Mouse (Mus musculus) kidney, postnatal 14 days (tissue): ENCODE results near the gene Fstl4.
"Not testable (repeated sequence)": the region's sequence is repeated elsewhere in the genome, so short reads cannot be mapped to it uniquely, and the experiment has no call there.

Source experiments
- DNase-seq: peaks from one replicate; pipeline ENCODE4 v3.0.0; 2022; ENCODE audit warnings: mixed read lengths

Fstl4 gene

DNA sequence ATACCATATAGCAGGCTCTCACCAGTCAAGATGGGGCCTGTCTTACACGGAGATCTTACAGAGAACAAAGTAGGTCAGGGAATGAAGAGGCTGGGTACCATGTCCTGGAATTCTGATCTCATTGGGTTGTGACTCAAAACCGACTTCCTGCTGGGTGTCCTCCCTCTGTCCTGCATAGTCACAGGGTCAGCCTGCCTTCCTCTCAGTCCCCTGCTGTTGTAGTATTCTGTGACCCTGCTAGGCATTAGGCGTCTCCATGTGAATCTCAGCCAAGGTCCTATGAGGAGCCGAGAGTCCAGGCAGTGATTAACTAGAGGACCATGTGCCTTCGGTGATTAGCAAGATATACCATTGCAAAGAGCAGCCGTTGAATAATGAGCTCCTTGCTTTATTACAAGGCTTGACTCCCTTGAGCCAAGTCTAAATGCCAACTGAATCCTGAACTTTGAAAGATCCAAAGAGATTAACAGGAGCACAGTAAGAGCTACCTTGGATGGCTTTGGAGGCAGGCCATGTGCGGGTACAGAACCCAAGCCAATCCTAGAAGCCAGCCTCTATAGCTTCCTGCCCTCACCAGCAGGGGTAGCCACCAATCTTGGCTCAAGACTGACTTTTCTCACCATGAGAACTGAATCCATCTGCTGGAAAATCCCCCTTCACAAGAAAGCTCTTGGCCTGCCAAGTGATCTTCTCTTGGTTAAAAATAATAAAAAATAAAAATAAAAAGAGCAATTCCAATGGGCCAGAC is 264.2 kb downstream of the Fstl4 start:
- DNase-seq: no peak

DNA sequence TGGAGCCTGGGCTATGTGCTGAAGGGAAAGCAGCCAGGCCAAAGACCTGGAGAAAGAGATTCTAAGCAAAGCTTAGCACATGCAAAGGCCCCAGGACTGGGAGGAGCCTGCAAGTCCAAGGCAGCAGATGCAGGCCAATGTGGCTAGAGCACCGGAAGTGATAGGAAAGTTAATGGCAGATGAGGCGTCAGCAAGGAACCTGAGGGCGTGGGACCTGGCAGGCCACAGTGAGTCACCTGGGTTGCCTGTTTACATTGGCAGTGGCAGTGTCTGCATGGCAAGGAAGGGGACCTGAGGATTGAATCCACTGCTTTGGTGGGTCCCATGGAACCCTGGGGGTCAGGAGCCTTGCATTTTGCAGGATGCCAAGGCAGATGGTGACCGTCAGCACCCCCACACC is 267.3 kb downstream of the Fstl4 start:
- no peak for DNase-seq

DNA sequence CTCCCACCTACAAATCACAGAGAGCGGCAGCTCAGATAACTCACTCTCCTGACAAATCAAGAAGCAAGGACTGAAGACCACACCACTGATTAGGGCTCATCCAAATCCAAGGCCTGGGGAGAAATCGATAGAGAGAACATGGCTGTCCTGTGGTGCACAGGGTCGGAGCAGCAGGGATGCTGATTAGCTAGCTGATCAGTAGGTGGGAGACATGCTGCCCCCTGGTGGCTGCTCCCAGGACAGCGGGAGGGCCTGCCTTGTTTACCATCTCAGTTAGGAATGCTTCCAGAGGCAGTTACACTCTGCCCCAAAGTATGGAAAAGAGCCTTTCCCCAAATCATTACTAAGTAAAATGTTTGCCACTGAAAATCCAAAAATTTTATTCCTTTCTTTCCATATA is 267.9 kb downstream of the Fstl4 start:
- DNase-seq: peak; percentile 82

DNA sequence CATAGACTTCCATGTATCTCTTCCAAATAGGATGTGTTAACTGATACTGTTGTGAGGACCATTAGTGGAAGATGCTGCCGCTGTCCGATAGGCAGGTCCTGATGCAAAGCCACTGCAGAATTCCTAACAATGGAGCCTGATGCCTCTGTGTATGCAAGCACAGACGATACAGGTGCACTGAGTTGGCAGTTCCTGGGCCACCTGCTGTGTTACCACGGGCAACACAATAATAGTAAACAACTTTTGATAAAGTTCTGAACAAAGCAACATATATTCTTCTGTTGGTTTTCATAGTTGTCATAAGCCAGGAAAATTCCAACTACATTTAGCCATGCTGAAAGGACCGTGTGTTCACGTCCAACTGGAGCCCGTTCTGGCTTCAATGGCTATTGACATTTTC is 271.0 kb downstream of the Fstl4 start:
- no peak for DNase-seq

DNA sequence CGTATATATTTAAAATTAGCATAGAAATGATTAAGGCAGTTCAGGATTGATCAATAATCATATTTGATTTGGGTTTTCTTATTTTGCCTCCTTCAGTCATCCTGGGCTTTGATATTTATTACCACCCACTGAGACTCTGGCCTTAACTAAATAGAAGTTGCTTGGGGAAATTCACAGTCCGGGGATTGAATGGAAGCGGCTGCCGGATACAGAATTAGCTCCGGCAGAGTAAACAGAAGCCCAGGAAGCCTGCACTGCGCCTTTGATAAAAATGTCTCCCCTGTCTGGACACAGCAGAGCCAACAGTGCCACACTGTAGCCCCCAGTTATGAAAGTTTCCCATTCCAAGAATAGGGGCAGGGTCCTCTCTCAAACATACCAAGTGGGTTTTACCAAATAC is 282.4 kb downstream of the Fstl4 start:
- no peak for DNase-seq

DNA sequence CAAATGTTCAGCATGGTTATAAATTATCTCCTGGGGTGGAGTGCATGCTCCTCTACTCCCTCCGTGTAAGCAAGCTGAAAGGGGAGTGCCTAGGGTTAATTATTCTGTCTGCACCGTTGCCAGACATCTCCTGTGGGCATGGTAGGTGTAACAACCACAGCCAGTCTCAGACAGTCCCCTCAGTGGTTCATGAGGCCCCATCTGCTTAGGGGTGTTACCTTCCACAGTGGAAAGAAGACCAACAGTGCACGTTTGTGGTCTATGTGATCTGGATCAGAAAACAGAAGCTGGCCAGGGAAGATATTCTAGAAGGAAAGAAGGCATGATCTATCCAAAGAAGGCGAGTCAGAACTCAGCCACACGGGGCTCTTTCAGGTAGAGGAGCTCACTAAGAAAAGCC is 289.7 kb downstream of the Fstl4 start:
- no peak for DNase-seq

DNA sequence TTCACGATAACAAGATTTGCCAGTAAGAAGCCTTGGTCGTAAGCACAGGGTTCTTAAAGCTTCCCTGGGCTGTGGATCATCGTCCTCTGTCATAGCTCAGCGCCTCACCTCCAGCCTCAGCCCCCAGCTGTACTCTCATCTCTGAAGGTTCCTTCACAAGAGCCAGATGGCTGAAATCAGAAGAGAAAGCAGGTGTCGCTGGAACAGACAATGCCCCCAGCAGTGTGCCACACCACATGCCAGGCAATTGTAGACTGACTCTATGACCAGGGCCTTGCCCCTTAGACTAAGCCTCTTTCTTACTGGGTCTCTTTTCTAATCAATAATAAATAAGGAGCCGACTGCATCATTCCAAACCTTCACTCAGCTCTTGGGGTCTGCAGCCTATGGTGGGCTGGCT is 291.5 kb downstream of the Fstl4 start:
- no peak for DNase-seq

DNA sequence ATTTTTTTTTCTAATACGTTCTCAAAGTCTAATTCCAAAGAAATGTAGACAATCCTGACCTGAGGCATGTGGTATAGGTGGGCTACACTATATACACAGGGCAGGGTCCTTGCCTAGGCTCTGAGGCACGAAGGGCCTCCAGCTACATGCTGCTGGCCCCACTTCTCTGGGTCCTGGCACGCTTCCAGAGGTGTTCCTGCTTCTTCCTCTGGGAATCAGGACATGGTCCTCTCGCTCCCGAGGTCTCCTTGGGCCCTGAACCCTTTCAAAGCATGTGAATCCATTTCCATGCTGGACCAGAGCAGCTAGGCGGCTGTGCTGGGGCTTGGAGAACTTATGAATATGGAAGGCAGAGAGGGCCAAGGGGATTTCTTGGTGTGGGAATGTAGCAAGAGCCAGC is 292.3 kb downstream of the Fstl4 start:
- DNase-seq: no peak

DNA sequence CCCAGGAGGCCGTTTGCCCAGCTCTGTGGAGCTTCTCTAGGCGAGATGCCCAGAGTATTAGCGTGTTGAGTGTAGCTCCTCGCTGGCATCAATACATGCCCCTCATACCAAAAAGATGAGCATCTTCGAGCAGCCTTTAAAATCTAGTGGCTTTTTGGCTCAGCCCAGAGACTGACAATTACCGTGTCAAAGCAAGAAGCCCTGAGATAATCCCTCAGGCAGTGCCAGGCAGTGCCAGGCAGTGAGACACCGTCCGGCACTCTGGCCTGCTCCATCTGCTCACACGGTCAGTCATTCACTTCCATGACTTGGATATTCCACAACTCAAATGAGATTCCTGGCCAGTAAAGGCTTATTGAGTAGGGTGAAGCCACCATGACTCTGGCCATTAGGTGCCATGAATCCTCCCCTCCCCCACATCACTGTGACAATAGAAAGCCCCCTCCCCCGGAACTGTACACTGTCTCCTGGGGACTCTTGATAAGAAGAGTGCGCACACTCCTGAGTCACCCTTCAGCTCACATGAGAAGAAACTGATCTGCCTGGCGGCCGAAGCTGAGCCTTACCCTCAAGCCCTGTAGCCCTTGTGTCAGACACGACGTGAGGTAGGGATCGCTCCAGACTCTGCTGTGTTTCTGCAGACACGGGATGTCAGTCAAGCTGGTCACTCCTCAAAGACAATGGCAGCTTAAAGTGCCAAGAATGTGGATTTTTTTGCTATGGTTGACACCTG is 293.6 kb downstream of the Fstl4 start:
- DNase-seq: no peak

DNA sequence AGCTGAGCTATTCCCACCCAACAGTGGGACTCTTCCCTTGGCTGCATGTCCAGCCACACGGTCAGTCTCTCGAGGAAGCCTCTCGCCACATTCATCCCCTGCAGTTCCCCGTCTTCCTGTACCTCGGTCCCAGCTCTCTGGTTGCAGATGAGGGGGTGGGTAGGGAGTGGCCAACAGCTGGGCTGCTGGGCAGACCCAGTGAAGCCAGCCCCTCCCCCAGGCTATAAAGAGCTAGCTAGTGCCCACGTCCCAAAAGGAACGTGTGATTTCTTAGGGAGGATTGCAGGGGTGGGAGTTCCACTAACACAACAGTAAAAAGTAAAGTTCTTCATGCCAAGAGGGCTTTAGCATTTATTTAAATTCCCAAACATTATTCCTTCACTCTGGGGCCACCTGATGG is 294.1 kb downstream of the Fstl4 start:
- no peak for DNase-seq

DNA sequence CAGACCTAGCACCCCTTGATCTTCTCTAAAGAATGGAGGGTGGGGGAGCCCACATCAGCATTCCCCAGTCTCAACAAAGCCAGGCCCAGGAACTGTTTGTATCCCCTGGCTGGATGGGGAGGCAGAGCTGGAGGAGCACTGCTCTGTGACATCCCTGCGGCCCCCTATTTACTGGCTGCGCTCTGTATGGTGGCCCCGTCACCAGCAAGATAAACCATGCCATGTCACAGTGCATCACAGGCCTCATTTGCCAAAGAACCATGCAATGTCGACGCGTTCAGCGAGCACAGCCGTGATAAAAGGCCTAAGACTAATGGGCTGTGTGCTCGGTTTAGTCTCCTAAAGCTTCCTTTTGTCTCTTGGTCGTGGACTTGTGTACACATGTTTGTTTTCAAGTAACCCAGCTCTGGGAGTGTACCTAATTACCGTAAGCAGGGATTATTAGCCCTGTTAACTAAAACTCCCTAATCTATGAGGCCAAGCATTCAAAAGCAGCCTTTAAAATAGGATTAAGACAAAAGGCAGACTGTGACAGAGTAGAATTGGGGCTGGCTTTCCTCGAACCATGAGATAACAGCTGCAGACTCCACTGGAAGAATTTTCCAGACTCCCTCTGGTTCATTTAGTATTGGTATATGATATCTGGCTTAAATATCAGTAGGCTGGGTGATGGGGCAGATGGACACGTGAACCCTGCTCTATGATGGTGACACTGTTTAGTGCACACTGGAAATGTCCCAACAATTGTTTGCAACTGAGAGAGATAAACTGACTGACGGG is 303.5 kb downstream of the Fstl4 start:
- DNase-seq: no peak

DNA sequence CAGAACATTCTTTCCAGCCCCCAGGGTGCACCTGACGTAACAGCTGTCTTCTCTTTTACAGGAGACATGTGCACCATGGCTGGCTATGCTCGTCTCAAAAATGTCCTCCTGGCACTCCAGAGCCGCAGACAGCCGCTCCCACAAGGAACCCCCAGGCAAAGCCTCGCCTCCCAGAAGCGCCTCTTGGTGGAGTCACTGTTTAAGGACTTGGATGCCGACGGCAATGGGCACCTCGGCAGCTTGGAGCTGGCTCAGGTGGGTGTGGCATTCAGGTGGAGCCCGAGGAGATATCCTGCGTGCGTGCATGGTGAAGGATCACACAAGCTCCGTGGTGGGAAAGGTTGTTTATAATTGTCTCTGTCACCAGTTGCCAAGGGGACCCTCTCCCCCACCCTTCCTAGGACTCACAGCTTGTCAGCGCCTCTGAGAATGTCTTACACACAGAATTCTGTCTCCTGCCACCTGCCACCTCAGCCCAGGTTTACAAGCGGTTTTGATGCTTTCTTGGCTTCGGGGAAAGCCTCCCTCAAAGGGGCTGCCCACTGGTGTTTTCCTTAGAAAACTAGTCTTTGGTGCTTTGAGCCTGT is 304.1 kb downstream of the Fstl4 start:
- DNase-seq: no peak

DNA sequence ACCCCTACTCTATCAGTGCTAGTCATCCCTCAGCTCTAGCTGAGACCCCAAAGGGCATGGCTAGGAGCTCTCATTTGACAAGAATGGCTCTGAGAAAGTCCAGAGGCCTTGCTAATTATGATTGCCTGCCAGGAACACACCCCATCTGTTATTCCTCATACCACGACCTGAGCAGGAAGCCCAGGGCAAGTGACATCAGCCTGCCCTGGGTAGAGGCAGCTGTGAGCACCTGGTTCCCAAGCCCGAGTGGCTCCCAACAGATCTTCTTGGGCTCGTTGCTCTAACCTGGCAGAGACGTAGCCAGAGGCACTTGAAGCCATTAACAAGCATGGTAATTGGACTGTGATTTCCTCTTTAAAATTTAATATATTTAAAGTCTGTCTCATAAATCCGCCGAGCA is 305.3 kb downstream of the Fstl4 start:
- no peak for DNase-seq

DNA sequence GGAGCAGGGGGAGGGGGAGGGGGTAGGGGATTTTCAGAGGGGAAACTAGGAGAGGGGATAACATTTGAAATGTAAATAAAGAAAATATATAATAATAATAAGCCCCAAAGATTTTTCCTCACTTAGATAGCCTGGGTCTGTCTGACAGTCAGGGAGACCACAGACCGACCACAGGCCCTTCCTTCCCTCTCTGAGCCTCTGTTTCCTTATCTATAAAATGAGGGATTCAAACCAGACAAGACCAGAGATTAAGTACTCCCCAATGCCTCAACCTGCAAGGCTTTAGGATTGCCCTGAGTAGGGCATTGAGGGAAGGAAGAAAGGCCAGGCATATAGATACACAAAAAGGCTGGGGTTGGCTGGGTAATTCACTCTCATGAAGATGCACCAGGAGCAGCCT is 307.2 kb downstream of the Fstl4 start:
- no peak for DNase-seq

DNA sequence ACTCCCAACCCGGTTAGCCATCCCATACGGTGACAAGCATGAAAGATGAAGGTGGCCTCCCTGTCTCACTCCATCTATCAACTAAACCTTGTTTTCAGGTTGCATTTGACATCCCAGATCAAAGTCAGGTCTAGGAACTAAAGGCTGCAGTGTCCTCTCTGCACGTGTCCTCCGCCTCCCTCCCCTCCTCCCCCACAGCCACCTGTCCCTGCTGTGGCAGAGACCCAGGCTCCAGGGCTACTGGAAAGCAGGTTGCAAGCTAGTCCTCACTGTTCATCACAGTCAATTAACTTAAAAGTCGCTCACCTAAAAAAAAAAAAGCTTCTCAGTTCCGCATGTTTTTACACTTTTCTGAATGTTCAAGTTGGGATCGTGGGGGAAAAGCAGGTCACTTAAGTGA is 313.2 kb downstream of the Fstl4 start:
- DNase-seq: no peak

DNA sequence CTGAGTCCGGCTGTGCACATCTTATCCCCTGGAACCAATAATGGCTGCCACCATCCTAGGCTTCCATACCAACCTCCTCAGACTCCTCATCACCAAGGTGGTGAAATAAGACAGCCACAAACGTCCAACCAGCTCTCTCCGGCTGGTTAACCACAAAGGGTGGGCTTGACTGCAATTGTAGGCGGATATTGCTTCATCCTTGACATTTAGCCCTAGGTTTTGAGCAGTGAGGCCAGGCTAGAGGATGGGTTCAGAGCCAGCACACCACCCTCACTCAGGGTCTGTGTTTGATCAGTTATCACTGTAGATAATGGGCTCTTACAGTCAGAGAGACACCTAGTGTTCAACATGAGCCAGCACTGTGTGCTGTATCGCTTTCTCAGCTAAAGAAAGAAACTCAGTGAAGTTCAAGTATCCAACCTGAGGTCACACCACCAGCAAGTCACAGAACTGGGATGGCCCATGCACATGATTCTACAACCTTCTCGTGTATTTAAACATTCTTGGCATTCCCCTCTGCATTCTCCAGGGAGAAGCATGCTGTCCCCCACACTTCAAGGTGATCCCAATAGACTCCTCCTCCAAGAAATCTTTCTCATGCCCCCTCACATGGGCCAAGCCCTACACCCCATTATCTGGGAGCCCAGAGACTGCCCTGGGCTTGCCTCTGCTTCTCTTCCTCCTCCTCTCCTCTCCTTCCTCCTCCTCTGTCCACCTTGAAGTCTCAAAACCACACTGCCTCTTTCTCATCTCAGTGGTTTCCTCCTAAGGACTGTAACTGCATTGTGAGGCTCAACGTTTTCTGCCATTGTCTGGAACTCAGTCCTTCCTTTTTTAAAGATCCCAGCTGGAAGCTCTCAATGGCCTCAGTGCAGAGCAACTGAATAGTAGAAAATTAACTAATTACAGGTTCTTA is 314.2 kb downstream of the Fstl4 start:
- DNase-seq: no peak

DNA sequence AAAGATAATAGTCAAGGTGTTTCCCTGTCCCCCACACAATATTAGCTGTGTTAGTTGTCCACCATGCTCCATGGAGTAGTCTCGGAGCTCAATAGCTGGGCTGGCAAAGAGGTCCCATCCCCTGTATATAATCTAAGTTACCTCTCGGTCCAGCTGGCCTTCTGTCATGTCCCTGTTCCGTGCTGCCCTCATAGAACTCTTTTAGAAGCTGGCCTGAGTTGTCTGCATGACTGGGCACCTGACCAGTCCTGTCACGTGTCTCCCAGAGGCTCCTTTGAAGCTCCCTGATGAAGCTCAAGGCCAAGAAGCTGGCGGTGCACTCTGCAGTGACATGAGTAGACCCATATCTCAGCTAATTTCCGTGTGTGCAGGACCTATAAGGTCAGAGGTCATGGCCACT is 316.9 kb downstream of the Fstl4 start:
- DNase-seq: no peak

DNA sequence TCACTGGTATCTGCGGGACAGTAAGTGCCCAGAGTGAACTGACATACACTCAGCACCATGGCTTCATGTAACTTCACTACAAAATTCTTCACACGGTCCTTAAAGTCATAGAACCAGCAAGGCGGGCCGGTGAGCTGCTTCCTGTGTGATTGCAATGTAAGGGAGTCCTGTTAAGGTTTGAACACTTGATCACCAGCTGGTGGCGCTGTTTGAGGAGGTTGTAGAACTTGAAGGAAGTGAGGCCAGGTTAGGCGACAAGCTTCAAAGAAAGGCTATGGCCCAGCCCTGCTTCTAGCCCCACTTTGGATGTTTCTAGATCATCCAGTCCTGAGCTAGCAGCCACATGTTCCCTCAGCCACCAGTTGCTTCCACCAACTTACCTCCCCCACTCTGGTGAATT is 320.9 kb downstream of the Fstl4 start:
- DNase-seq: no peak

DNA sequence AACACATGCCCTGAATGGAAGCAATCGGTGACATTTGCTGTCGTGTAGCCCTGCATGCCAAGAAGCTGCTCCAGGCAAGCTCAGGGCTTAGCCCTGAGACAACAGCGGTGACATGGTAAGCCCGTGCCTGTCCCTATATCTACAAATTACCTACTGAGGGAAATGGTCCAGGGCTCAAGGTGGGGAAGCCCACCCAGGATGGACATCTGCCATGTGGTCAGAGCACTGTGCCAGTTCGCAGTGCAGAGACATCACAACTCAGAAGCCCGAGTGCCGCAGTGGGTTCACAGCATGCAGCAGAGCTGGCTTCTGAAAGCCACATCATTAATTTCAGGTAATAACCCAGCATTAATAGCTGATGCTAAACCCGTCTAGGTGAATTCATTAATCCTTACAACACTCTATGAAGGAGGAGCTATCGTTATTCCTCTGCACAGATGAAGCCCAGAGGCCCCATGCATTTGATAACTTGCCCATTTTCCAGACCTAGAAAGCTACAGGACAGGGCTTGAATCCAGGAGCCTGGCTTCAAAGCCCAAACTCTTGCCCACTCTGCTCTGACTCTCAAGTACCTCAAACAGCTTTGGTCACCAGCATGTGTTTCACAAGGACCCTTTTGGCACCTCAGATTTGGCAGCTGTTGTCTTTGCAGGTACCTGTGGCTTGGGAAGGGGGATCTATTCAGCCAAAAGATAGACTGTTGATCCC is 321.6 kb downstream of the Fstl4 start:
- no peak for DNase-seq

DNA sequence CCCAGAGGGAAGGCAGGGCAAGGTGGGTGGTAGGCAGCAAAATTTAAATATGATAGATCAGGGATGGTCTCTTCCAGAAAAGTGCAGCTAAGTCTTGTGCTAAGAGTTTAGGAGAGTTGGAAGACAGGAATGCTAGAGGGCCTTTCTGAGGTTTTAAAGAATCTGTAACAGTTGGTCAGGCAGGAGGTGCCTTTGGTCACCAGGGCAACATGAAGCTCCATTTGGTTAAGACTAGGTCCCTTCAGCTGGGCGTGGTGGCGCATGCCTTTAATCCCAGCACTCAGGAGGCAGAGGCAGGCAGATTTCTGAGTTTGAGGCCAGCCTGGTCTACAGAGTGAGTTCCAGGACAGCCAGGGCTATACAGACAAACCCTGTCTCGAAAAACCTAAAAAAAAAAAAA is 323.5 kb downstream of the Fstl4 start:
- not testable (repeated sequence) for DNase-seq

DNA sequence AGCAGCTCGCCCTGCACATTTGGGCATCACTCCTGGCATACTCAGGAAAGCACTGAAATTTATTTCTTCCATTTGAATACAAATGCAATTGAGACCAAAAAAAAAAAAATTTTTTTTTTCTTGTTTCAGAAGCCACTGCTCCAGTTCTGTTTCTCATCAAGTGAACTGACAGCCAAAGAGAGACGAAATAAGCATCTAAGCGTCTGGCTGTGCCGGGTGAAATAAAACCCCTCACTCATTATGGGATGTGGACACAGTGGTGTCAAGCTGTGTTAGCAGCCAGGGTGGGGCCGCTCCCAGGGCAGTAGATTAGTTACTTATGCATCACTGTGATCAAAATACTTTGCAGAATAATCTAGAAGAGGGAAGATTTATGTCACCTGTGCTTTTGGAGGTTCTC is 327.2 kb downstream of the Fstl4 start:
- no peak for DNase-seq

DNA sequence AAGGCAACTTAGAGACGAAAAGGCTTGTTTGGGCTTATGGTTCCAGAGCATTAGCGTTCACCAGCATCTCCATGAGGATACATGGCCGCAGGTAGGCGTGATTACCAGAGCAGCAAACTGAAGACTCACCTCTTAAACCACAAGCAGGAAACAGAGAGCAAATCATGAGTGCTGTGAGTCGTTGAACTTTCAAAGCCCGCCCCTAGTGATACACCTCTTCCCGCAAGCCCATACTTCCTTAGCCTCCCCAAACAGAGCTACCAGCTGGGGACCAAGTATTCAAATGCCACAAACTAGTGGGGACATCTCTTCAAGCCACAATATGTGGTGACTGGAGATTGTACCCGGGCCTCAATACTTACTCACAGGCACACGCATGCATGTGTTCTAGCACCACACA is 332.4 kb downstream of the Fstl4 start:
- no peak for DNase-seq
